Mouse (Mus musculus) G1E (cell line): ENCODE results near the gene Cygb. TPM values are rescaled to one million over a fixed set of nuclear protein-coding genes. Genes with fewer than 3 reads are reported as not detected.
A peak's percentile ranks its signal among the peaks of the same experiment; 100 is the strongest.

Source experiments
- ATAC-seq: 2 replicates; pipeline ENCODE4 v1.8.0; 2016; ENCODE audit warnings: mild to moderate bottlenecking; ENCODE audit not compliant: insufficient number of reproducible peaks, poor library complexity, low FRiP score, severe bottlenecking; ENCODE audit errors: extremely low read depth
- DNase-seq: peaks from one replicate; pipeline ENCODE4 v3.0.0; 2012; ENCODE audit warnings: low spot score
- H3K27me3 ChIP-seq: 2 replicates; pipeline ENCODE4 v1.6.1; 2012; ENCODE audit warnings: mild to moderate bottlenecking, low read length, inconsistent platforms; ENCODE audit not compliant: insufficient read depth
- H3K36me3 ChIP-seq: replicated peaks from 2 replicates; pipeline ENCODE3; 2012; ENCODE audit warnings: mild to moderate bottlenecking, inconsistent platforms
- H3K4me1 ChIP-seq: 2 replicates; pipeline ENCODE4 v1.6.1; 2012; ENCODE audit warnings: low read depth, low read length, inconsistent platforms, mixed read lengths; ENCODE audit not compliant: insufficient read depth
- H3K4me3 ChIP-seq: 2 replicates; pipeline ENCODE4 v1.5.1; 2012; ENCODE audit warnings: low read depth, mild to moderate bottlenecking, inconsistent platforms, low read length, moderate library complexity, mixed read lengths
- H3K9me3 ChIP-seq: replicated peaks from 2 replicates; pipeline ENCODE4 v1.6.1; 2012; ENCODE audit warnings: inconsistent platforms
- CTCF ChIP-seq: IDR thresholded peaks from 2 replicates; pipeline ENCODE4 v1.5.1; 2012; ENCODE audit warnings: low read depth, low read length, inconsistent platforms, mixed read lengths
- GATA1 ChIP-seq: IDR thresholded peaks from 2 replicates; pipeline ENCODE4 v1.6.1; 2012; ENCODE audit warnings: borderline replicate concordance, low read length, inconsistent platforms, mixed read lengths
- GATA2 ChIP-seq: IDR thresholded peaks from 2 replicates; pipeline ENCODE4 v1.6.1; 2012; ENCODE audit warnings: low read depth, low read length, inconsistent platforms, borderline replicate concordance
- POLR2AphosphoS5 ChIP-seq: IDR thresholded peaks from 2 replicates; pipeline ENCODE4 v1.6.1; 2012; ENCODE audit warnings: low read depth, low read length, inconsistent platforms; ENCODE audit not compliant: insufficient replicate concordance
- TAL1 ChIP-seq: conservative IDR thresholded peaks from 2 replicates; pipeline ENCODE4 v1.6.1; 2012; ENCODE audit warnings: low read depth, low read length, inconsistent platforms, mixed read lengths
- polyA plus RNA-seq: library from polyadenylated mRNA; stranded (reverse); fragments of >175 nt; gene quantifications from 2 replicates; pipeline ENCODE4 v1.2.3, GENCODE M21; 2012
- total RNA-seq, 2 experiments: library from RNA; stranded (forward) in 1 of 2; stranded (reverse) in 1 of 2; fragments of 200-1000 nt in 1 of 2; fragments of >200 nt in 1 of 2; fragmentation: Nextera tagmentation in 1 of 2; gene quantifications; 2 replicates each; pipeline ENCODE4 v1.2.3; 2014 to 2017

The Cygb gene
- total and polyA plus RNA-seq, 3 experiments, result 0.05 TPM; not detected in 2

DNA sequence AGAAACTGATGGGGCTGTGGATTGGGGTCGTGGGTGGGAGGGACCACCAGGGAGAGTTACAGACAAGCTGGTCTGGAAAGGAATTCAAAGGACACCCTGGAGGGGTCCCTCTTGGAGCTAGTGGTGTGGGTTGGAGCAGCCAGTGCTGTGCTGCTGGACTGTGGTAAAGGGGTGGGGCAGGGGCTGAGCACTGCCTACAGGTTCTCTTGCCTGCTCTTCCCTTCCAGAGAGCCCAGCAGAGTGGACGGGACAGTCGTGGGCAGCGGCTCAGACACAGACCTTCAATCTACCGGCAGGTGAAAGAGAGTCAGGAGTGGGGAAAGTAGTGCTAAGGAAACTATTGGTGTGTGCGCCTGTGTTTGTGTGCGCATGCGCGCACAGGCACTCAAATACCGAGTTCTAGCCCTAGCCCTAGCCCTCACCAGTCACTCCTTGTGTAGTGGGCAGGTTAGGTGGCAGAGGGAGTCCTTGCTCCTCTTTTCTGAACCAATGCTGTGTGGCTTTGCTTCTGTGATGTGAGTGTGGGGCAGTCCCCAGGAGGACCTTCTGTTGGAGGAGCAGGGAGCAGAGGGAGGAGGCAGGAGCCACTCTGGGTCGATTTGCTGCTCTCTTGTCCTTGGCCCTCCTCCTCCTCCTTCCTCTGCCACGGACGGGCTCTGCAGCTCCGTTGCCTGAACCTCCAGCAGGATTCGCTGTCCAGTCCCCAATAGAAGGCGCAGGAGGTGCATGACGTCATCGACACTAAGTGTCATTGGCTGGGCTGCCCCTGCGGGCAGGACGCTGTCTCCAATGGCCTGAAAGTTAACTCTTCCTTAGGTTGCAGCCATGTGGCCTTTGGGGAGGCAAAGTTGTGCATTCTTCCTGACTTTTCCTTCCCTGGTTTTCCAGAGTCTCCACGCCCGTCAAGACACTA, 3.5 kb upstream of the Cygb start:
- Histone ChIP-seq H3K27me3 (peaks cover 35% of the 10 kb centered on the region), H3K4me1 (peaks cover 72% of the 10 kb centered on the region)

DNA sequence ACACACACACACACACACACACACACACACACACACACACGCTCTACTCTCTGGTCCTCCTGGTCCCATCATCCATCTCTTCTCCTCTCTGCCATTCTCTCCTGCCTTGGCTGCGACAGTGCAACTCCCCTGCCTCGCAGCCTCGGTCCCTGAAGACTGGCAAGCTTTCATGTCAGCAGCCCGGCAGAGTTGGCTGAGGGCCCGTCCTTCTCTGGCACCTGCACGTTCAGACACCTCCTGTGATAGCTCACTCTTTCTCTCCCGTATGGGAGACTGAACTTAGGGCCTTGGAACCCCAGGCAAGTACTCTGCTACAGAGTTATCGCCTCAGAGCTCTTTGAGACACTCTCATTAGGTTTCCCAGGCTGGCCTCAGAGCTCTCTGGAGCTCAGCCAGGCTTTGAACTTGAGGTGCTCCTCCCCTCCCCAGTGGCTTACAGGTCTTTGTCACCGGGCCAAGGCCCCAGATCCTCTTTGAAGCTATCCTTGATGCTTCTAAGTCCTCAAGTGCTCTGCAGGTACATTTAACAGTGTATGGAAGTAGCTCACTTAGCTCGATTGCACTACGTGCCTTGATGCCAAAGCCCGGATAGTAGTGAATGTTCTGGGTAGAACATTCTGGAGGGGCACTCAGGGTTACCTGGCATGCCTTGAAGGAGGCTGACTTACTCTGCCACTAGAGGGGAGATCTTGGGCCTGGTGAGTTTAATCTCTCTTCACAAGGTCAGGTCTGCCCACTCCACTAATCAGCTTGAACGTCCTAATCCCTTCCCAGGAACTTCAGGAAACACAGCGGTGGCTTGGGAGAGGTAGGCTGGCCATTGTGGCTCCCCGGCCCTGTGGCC, 2.5 kb upstream of the Cygb start:
- Histone ChIP-seq H3K36me3 (no peaks in the 10 kb centered on the region), H3K4me1 (peaks cover 65% of the 10 kb centered on the region), H3K4me3 (peak overlapping the region; percentile 69; the same call in 1 of the 2 replicates), H3K27me3 (peaks cover 35% of the 10 kb centered on the region), H3K9me3 (peaks cover 4% of the 10 kb centered on the region; the same call in 1 of the 2 replicates)
- DNase-seq, result no peak
- TF ChIP-seq TAL1 (no peak), CTCF (no peak), GATA1 (no peak)
- no peak for ATAC-seq

More for the DNA sequence above, 3.5 kb upstream of the Cygb start:
- Histone ChIP-seq H3K36me3 (no peaks in the 10 kb centered on the region), H3K9me3 (peaks cover 4% of the 10 kb centered on the region; the same call in 1 of the 2 replicates), H3K4me3 (peak overlapping the region; percentile 69)
- DNase-seq (peak; percentile 98), ATAC-seq (peak; percentile 99)
- TF ChIP-seq POLR2AphosphoS5 (no peak), GATA2 (no peak), TAL1 (no peak)

DNA sequence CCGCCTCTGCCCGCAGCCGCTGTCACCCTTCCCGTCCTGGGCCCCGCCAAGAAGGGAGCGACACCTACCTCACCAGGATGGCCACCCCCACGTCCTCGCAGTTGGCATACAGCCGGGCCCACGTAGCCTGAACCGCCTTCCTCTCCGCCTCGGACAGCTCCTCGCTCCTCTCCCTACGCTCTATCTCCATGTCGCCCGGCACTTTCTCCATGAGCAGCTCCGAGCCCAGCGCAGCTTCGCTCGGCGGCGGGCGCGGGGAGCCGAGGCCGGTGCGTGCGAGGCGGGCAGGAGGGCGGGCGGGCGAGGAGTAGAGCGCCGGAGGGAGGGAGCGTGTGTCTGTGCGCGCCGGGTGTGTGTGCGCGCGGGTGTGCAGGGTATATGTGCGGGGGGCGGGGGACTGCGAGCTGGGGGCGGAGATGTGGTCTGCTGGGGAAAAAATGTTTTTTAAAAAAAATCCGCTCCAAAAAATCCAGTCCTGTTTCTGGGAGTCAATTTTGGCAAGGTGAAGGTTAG, 348 bp downstream of the Cygb start:
- peak overlapping the region; percentile 23; the same call in 1 of the 2 replicates for H3K4me3 ChIP-seq
- peaks cover 53% of the 10 kb centered on the region for H3K27me3 ChIP-seq
- DNase-seq (no peak), ATAC-seq (no peak)
- H3K9me3 ChIP-seq, result peaks cover 4% of the 10 kb centered on the region; the same call in 1 of the 2 replicates
- H3K4me1 ChIP-seq, result peaks cover 52% of the 10 kb centered on the region
- H3K36me3 ChIP-seq, result no peaks in the 10 kb centered on the region
- no peak for TF ChIP-seq CTCF
- no peak for TF ChIP-seq TAL1
- TF ChIP-seq GATA1, result no peak
- no peak for TF ChIP-seq POLR2AphosphoS5
- TF ChIP-seq GATA2, result no peak

DNA sequence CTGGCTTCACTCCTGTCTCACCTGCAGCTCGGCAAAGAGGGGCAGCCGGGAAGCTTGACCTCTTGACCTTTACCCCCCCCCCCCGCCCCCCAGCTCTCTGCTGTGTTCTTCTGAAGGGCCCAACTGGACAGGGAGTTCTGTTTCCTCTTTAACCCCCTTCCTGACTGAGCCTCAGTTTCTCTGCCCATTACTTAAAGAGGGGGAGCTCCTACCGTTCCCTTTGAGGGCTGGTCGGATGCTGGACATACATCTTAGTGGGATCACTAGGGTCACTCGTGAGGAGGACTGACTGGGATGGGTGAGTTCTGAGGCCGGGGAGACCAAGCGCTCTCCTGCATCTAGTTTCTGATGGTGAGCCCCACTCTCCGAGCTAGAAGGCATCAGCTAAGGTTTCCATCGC, 879 bp downstream of the Cygb start, which contains the start of gene Prcd:
Prcd (plus strand) TSS at position 301 of the 400 bp plus-strand sequence.
- no peaks in the 10 kb centered on the region for H3K36me3 ChIP-seq
- ATAC-seq (no peak), DNase-seq (no peak)
- no peak for TF ChIP-seq GATA1
- no peak for TF ChIP-seq GATA2
- TF ChIP-seq TAL1, result no peak
- no peak for TF ChIP-seq POLR2AphosphoS5
- TF ChIP-seq CTCF, result no peak
- H3K4me3 ChIP-seq, result peak within 1 kb of the TSS; percentile 23; the same call in 1 of the 2 replicates
- H3K4me1 ChIP-seq, result peaks cover 53% of the 10 kb centered on the region
- peaks cover 54% of the 10 kb centered on the region for H3K27me3 ChIP-seq
- H3K9me3 ChIP-seq, result peaks cover 4% of the 10 kb centered on the region; the same call in 1 of the 2 replicates

DNA sequence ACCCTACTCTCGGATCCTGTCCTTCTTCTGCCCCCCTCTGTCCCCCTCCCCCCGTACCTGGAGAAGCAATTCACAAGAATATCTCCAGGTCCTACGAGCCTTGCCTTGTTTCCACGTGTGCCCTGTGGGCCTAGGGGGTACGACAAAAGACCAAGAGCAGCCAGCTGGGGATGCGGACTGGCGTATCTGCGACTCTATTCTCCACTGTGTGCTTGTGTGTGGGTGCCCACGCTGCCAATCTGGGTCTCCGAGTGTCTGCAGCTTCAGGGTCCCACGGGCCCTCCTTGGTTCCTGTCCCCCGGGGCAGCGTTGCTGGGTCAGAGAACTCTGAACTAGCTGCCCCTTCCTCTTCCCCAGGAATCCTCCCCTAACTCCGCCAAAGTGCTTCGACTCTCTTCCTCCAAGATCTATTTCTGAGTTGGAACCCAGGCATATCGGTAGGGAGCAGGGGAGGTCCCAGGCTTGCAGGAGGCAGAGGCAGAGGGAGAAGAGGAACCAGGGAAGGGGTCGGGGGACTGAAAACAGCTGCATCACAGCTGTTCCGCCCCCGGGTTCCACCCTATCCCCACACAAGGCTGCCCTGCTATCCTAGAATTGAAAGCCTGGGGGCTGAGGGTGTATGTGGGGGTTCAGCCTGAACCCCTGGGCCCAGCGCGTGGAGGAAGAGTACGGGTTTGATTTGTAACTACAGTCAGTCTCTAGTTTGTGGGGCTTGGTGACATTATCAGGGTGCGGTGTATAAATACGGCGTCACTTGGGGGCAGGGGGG, 1.6 kb downstream of the Cygb start:
- DNase-seq (no peak), ATAC-seq (no peak)
- Histone ChIP-seq H3K36me3 (no peaks in the 10 kb centered on the region), H3K4me1 (peaks cover 52% of the 10 kb centered on the region), H3K4me3 (no peak overlapping the region), H3K27me3 (peaks cover 54% of the 10 kb centered on the region), H3K9me3 (peaks cover 4% of the 10 kb centered on the region; the same call in 1 of the 2 replicates)
- TF ChIP-seq POLR2AphosphoS5 (no peak), CTCF (no peak), GATA2 (no peak), TAL1 (no peak)

DNA sequence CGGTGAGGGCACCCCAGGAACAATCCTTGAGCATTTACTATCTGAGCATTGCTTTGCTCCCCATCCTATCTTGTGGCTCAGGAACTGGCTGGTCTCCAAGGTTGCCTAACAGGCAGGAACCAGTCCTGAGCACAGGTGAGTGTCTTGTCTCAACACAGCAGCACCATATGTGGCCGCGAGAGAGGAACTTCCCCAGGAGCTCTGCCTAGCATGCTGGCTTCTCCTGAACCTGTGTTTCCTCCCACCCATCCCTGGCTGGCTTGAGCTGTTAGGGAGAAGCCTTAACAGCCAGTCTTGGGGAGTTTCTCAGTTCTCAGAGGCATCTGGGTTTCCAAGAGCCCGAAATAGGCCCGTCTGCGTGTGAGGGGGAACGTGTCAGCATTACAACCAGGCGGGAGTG, 2.8 kb downstream of the Cygb start:
- ATAC-seq (no peak), DNase-seq (no peak)
- Histone ChIP-seq H3K4me1 (peaks cover 52% of the 10 kb centered on the region), H3K27me3 (peaks cover 54% of the 10 kb centered on the region), H3K36me3 (no peaks in the 10 kb centered on the region), H3K9me3 (peaks cover 4% of the 10 kb centered on the region; the same call in 1 of the 2 replicates), H3K4me3 (no peak overlapping the region)
- no peak for TF ChIP-seq CTCF
- no peak for TF ChIP-seq GATA2
- no peak for TF ChIP-seq TAL1
- TF ChIP-seq POLR2AphosphoS5, result no peak
